Comparison of ENCODE assay signal across 7 mouse cellular contexts in the genomic region with DNA sequence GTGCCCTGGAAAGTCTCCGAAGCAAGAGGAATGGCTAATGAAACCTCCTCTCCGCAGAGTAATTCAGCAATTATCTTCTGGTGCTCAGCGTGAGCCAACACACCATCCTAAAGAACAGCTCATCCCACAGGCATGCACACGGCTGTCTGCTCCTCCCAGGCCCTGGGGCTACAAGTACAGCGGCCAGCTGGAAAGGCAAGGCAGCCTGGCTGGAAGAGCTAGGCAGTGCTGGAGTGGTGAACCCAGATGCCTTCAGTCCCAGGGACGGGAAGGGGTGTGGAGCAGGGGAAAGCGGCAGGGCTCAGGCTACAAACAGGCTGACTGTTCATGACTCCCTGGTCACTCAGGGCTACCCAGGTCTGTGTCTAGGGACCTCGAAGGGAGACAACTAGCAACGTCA. TPM values are rescaled to one million over a fixed set of nuclear protein-coding genes. Genes with fewer than 3 reads are reported as not detected.
DNase-seq lines count a peak whose midpoint lies in the region; ATAC-seq and TF ChIP-seq lines count a peak whose summit lies in the region.

No protein-coding gene starts in this region.

- peak overlapping the region; percentile 31 for H3K4me3 ChIP-seq in gastrocnemius, adult 2 months
- H3K4me3 ChIP-seq in hindbrain, postnatal 0 days (ENCODE audit: low read length) = no peak overlapping the region
- no peak overlapping the region for H3K4me3 ChIP-seq in neural tube, embryonic 13.5 days

- DNase-seq in 3134 (ENCODE audit: extremely low read depth, insufficient read length, low spot score) (peak; percentile 88), ES-CJ7 (ENCODE audit: low read depth, low spot score) (peak; percentile 37)
- peak; percentile 88 for DNase-seq in gastrocnemius, adult 2 months
- peak; percentile 26 for DNase-seq in hindbrain, postnatal 0 days (ENCODE audit: low spot score)
- no peak for DNase-seq in spleen, adult 12 weeks (ENCODE audit: low spot score)
- DNase-seq in right cerebral cortex, adult 18-20 months = no peak

- intact Hi-C loops in gastrocnemius, adult 2 months (cut with DNase I) = no loop called here

- no peaks in the 10 kb centered on the region for H3K4me1 ChIP-seq in hindbrain, postnatal 0 days (ENCODE audit: insufficient read depth, low read length)
- H3K4me1 ChIP-seq in neural tube, embryonic 13.5 days (replicated peaks) = peaks cover 11% of the 10 kb centered on the region

- no peaks in the 10 kb centered on the region for H3K27me3 ChIP-seq in hindbrain, postnatal 0 days (ENCODE audit: insufficient read depth, low read length)
- H3K27me3 ChIP-seq in neural tube, embryonic 13.5 days = no peaks in the 10 kb centered on the region

- H3K4me2 ChIP-seq in hindbrain, postnatal 0 days (ENCODE audit: low read depth, low read length) = no peak overlapping the region
- H3K4me2 ChIP-seq in neural tube, embryonic 13.5 days = no peak overlapping the region

- ATAC-seq in hindbrain, postnatal 0 days = peak; percentile 13; the same call in 1 of the 2 replicates
- peak; percentile 55; the same call in 1 of the 2 replicates for ATAC-seq in neural tube, embryonic 13.5 days (ENCODE audit: low read depth)

- peak overlapping the region; percentile 93 for H3K27ac ChIP-seq in gastrocnemius, adult 2 months
- peak overlapping the region; percentile 55 for H3K27ac ChIP-seq in hindbrain, postnatal 0 days
- peak overlapping the region; percentile 74 for H3K27ac ChIP-seq in neural tube, embryonic 13.5 days (replicated peaks)

- H3K9me3 ChIP-seq in hindbrain, postnatal 0 days (ENCODE audit: low read length) = no peaks in the 10 kb centered on the region
- H3K9me3 ChIP-seq in neural tube, embryonic 13.5 days = no peaks in the 10 kb centered on the region

- peaks cover 8% of the 10 kb centered on the region; the same call in 1 of the 2 replicates for H3K36me3 ChIP-seq in hindbrain, postnatal 0 days (ENCODE audit: insufficient read depth, low read length)
- peaks cover 21% of the 10 kb centered on the region for H3K36me3 ChIP-seq in neural tube, embryonic 13.5 days

- 42% methylated on average over 9 of the region's 9 CpGs for WGBS in hindbrain, postnatal 0 days
- WGBS in neural tube, embryonic 13.5 days = 33% methylated on average over 9 of the region's 9 CpGs

- no peak for TF ChIP-seq CTCF in gastrocnemius, adult 2 months (IDR thresholded peaks at IDR 0.05)
- no peak for TF ChIP-seq CTCF in hindbrain, postnatal 0 days (IDR thresholded peaks at IDR 0.05; ENCODE audit: low read depth)

- no peak overlapping the region for H3K9ac ChIP-seq in hindbrain, postnatal 0 days (replicated peaks; ENCODE audit: low read length)
- no peak overlapping the region; the same call in 1 of the 2 replicates for H3K9ac ChIP-seq in neural tube, embryonic 13.5 days

RNA-seq across cellular contexts. Expression of a gene that starts 8.4 kb away (rescaled TPM):
- 10 to 100 TPM; 14.7 to 19.2 TPM for total RNA-seq in gastrocnemius, adult 2 months (2021)
- total RNA-seq in hindbrain, postnatal 0 days (2014; rRNA removed) = 21.1 and 22.7 TPM in 2 replicates
- polyA plus RNA-seq in hindbrain, postnatal 0 days (2015; fragmentation: Nextera tagmentation; extraction: Ambion mirVana) = 60.1 and 64.3 TPM in 2 replicates
- polyA plus RNA-seq in neural tube, embryonic 13.5 days (2015; fragmentation: Nextera tagmentation; extraction: Ambion mirVana) = 57.6 and 66.2 TPM in 2 replicates

RNA-seq across cellular contexts. Expression of a gene that starts 8.5 kb away (rescaled TPM):
- total RNA-seq in gastrocnemius, adult 2 months (2021) = 10 to 100 TPM; 37.4 to 46.7 TPM
- total RNA-seq in hindbrain, postnatal 0 days (2014; rRNA removed) = 23.6 and 28.1 TPM in 2 replicates
- polyA plus RNA-seq in hindbrain, postnatal 0 days (2015; fragmentation: Nextera tagmentation; extraction: Ambion mirVana) = 60.3 and 63.9 TPM in 2 replicates
- polyA plus RNA-seq in neural tube, embryonic 13.5 days (2015; fragmentation: Nextera tagmentation; extraction: Ambion mirVana) = 52.0 and 59.1 TPM in 2 replicates

RNA-seq across cellular contexts. Expression of a gene that starts 26.7 kb away (rescaled TPM):
- total RNA-seq in gastrocnemius, adult 2 months (2021) = 1 to 10 TPM; 3.1 to 3.8 TPM
- 29.7 and 32.7 TPM in 2 replicates for total RNA-seq in hindbrain, postnatal 0 days (2014; rRNA removed)
- polyA plus RNA-seq in hindbrain, postnatal 0 days (2015; fragmentation: Nextera tagmentation; extraction: Ambion mirVana) = 9.2 TPM in 2 replicates
- polyA plus RNA-seq in neural tube, embryonic 13.5 days (2015; fragmentation: Nextera tagmentation; extraction: Ambion mirVana) = 7.2 and 8.5 TPM in 2 replicates

RNA-seq across cellular contexts. Expression of a gene that starts 32.5 kb away (rescaled TPM):
- 10 to 100 TPM in 1 of 2 experiments, 1 to 10 TPM in 1; 6.7 to 10.8 TPM for total RNA-seq in gastrocnemius, adult 2 months (2021)
- total RNA-seq in hindbrain, postnatal 0 days (2014; rRNA removed) = 3,255 and 3,584 TPM in 2 replicates
- polyA plus RNA-seq in hindbrain, postnatal 0 days (2015; fragmentation: Nextera tagmentation; extraction: Ambion mirVana) = 2,405 and 2,624 TPM in 2 replicates
- polyA plus RNA-seq in neural tube, embryonic 13.5 days (2015; fragmentation: Nextera tagmentation; extraction: Ambion mirVana) = 1,774 and 1,823 TPM in 2 replicates

RNA-seq across cellular contexts. Expression of a gene that starts 54.0 kb away (rescaled TPM):
- total RNA-seq in gastrocnemius, adult 2 months (2021) = 10 to 100 TPM; 61.5 to 75.9 TPM
- 421 and 496 TPM in 2 replicates for total RNA-seq in hindbrain, postnatal 0 days (2014; rRNA removed)
- 583 and 600 TPM in 2 replicates for polyA plus RNA-seq in hindbrain, postnatal 0 days (2015; fragmentation: Nextera tagmentation; extraction: Ambion mirVana)
- 593 and 603 TPM in 2 replicates for polyA plus RNA-seq in neural tube, embryonic 13.5 days (2015; fragmentation: Nextera tagmentation; extraction: Ambion mirVana)

Comparison
In these comparisons a context has a peak if more than half of its experiments do, and no peak if none do; other contexts are left out.
1. DNase-seq: peak in 3134 (single experiment), ES-CJ7 (single experiment), gastrocnemius, adult 2 months (single experiment) and hindbrain, postnatal 0 days (single experiment); none in spleen, adult 12 weeks (single experiment) and right cerebral cortex, adult 18-20 months (single experiment).
2. Peak in every context shown above with its lines, with median percentiles within 50 percentile points of each other: H3K27ac ChIP-seq.